16 mouse cellular contexts compared by ENCODE assay signal in the genomic region with DNA sequence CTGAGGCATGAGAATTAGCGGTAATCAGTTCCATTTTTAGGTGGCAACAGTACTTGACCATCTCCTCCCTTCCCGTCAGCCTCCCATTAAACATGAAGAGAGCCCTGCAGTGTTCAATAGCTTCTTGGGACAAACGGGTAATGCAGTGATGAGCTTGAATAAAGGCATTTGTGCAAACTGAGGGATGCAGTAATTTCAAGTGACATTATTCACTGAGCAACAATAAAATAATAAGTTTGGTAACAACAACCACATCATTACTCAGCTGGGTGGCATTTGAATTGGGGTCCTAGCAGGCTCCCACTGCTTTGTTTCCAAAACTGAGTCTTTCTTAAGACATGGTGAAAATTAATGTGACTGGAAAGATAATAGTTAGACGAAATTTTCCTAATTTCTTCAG.
"Had no signal": no experiment of that assay in that cellular context is flagged by ENCODE, and none has a peak within 500 bp of the region (broad histone marks: within the 10 kb centered on the region; RNA-seq: fewer than 3 reads in every experiment).

No protein-coding gene starts in this region.

- H3K4me3 ChIP-seq: layer of hippocampus, adult 2 months; liver, embryonic 13.5 days; midbrain, embryonic 12.5 days; midbrain, embryonic 15.5 days; neural tube, embryonic 13.5 days; stomach, embryonic 15.5 days had no signal

- H3K9ac ChIP-seq: liver, embryonic 13.5 days; midbrain, embryonic 12.5 days; midbrain, embryonic 15.5 days; neural tube, embryonic 13.5 days; stomach, embryonic 15.5 days had no signal

- H3K27ac ChIP-seq: kidney, postnatal 0 days; layer of hippocampus, adult 2 months; liver, embryonic 13.5 days; macrophage; midbrain, embryonic 12.5 days; midbrain, embryonic 15.5 days; neural tube, embryonic 13.5 days; stomach, embryonic 15.5 days had no signal

- H3K27me3 ChIP-seq: liver, embryonic 13.5 days; midbrain, embryonic 12.5 days; midbrain, embryonic 15.5 days; neural tube, embryonic 13.5 days; stomach, embryonic 15.5 days had no signal

- H3K9me3 ChIP-seq: liver, embryonic 13.5 days; midbrain, embryonic 12.5 days; midbrain, embryonic 15.5 days; neural tube, embryonic 13.5 days; stomach, embryonic 15.5 days had no signal

- ATAC-seq: intestine, postnatal 0 days; midbrain, embryonic 15.5 days had no signal

- DNase-seq: kidney, adult 2 months; kidney, postnatal 25 days; liver, embryonic 13.5 days; lung, adult 2 months; lung, postnatal 14 days; right cerebral cortex, postnatal 25 days; spleen, adult 18-20 months; thymus, postnatal 25 days had no signal

- H3K4me1 ChIP-seq: liver, embryonic 13.5 days; midbrain, embryonic 12.5 days; midbrain, embryonic 15.5 days; stomach, embryonic 15.5 days had no signal

- H3K36me3 ChIP-seq: liver, embryonic 13.5 days; midbrain, embryonic 12.5 days; midbrain, embryonic 15.5 days; neural tube, embryonic 13.5 days; stomach, embryonic 15.5 days had no signal

- H3K4me2 ChIP-seq: liver, embryonic 13.5 days; midbrain, embryonic 12.5 days; midbrain, embryonic 15.5 days; neural tube, embryonic 13.5 days; stomach, embryonic 15.5 days had no signal
